Mouse (Mus musculus): ENCODE data around the gene Slc13a2. TPM values are rescaled to one million over a fixed set of nuclear protein-coding genes. Genes with fewer than 3 reads are reported as not detected.

The Slc13a2 gene
- total RNA-seq (2021), result not detected
- long read RNA-seq, experiment 1, result 0 reads
- long read RNA-seq, experiment 2, result 0 reads

DNA sequence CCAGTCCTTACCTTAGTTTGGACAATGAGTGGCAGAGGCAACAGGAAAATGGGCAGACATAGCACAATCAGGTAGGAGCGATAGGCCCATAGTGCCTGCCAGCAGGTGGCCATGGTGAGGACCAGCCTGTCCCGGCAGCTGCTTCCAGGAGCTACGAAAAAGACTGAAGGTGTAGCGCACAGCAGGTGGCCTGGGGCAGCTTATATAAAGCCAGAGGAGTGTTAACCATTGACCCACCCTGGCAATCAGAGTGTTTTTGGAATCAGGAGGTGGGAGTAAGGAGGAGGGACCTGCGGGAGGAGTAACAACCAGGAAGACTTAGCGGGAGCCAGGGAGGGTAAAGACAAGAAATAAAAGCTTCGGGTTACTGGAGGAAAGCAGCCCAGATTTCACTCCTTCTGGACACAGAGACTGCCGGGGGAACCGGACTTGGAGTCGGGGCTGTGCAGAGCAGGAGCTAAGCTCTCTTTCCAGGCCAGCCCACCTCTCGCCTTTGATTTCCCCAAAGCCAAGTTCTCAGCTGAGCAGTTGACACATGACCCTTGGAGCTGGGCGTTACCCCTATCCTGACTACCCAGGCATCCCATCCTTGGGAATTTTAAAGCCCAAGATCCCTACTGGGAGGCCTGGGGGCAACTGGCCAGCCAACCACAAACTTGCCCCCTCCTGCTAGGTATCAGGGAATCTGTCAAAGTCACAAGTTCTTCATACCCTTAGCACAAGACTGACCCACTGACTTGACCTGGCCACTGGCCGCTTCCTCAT lies at the start of gene Slc13a2:
Gene Slc13a2, minus strand, starts transcription at position 163 of the 765 bp plus-strand sequence.
- DNase-seq, result no peak

- DNase-seq, result no peak
These were observed 49.5 kb upstream of the Slc13a2 start for GRCm38 (mm10) chr11:78471326-78472103.

DNA sequence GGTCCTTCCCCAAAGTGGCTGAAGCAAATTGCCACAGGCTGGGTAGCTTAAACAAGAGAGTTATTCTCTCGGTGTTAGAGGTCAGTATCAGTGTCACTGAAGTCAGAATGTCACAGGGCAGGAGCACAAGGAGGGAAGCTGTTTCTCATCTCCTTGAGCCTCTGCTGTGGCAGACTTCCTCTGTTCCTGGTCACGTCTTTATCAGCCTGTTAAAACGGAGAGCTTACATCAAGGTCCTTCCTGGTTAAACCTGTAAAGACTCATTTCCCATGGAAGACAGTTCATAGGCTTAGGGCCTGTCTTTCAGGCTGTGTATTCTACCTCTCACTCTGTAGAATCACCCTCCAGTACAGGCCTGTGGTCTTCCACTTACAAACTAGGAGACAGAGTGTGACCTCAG lies 45.9 kb upstream of the Slc13a2 start:
- DNase-seq, result no peak

- DNase-seq, result no peak
These were observed 45.5 kb upstream of the Slc13a2 start for GRCm38 (mm10) chr11:78467515-78467914.

DNA sequence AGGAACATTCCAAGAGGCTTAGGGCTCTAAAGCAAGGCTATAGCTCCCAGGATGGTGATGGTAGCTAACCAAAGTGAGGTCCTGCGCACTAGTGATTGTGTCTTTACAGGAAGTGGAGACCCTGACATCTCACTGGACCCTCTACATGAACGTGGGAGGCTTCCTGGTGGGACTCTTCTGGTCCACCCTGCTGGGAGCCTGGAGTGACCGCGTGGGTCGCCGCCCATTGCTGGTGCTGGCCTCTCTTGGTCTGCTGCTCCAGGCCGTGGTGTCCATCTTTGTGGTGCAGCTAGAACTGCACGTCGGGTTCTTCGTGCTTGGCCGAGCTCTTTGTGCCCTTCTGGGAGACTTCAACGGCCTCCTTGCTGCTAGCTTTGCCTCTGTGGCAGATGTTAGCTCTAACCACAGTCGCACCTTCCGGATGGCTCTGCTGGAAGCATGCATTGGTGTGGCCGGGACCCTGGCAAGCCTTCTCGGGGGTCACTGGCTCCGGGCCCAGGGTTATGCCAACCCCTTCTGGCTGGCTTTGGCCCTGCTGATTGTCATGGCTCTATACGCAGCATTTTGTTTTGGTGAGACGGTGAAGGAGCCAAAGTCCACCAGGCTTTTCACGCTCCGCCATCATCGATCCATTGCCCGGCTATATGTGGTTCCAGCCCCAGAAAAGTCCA lies 44.4 kb upstream of the Slc13a2 start:
- DNase-seq, result no peak

- DNase-seq, result peak; percentile 91
These were observed 43.7 kb upstream of the Slc13a2 start, which contains the start of gene Slc46a1 for GRCm38 (mm10) chr11:78465568-78466180. Slc46a1 (plus strand) TSS chr11:78465697.

GRCm38 (mm10) chr11:78465116-78465515 lies 43.1 kb upstream of the Slc13a2 start:
- DNase-seq, result no peak

DNA sequence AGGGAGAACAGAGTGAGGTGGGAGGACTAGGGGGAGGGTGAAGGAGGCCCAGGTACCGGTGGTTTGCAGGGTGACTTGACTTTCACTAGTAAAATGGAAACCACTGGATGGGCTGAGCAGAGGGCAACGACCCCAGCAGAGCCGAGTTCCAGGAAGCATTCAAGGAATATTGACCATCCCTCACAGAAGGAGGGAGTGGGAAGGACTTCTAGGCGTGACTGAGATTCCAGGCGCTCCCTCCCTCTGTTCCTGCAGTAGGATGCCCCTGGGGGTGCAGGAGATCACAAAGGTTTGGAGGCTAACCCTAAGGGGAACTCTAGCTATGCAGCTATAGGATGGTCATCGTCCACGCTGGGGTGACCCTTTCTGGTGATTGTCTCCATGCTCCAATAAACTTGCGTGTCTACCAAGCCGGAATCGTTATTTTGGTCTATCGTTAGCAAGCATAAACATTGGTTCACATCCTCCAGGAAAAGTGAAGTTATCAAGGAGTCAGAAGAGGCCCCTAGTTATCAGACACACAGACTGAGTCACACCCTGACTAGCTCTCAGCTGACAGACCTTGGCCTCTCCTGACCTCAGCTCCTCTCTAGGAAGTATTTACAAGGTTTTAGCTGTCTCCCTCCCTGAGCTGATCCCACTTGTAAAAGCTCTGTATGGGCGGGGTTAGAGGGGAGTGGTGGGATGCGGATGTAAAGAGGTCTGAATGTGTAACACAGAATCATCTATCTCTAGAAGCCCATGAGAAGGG lies 41.4 kb upstream of the Slc13a2 start:
- no peak for DNase-seq

- no peak for DNase-seq
These were observed 40.7 kb upstream of the Slc13a2 start for GRCm38 (mm10) chr11:78462669-78463068.

GRCm38 (mm10) chr11:78461894-78462293 lies 39.9 kb upstream of the Slc13a2 start:
- no peak for DNase-seq

GRCm38 (mm10) chr11:78458740-78459139 lies 36.7 kb upstream of the Slc13a2 start:
- DNase-seq, result no peak

GRCm38 (mm10) chr11:78455308-78455707 lies 33.3 kb upstream of the Slc13a2 start:
- peak; percentile 35 for DNase-seq

DNA sequence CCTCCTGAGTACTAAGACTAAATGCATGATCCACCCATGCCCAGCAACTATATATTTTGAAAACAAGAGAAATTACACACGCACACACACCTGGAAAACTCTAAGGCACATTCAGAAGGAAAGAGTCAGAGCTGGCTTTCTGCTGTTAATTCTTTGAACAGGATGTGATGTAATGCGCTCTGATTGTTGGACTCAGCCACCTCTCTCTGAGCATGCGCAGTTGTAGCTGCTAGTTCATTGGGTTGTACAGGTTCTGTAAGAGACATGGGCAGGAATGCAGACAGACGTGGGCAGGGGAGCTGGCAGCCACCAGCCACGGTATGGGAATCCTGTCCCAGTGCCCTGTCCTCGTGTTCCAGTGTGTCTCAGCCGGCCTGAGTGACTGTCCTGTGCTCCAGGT lies 32.3 kb upstream of the Slc13a2 start:
- no peak for DNase-seq

GRCm38 (mm10) chr11:78453675-78454074 lies 31.7 kb upstream of the Slc13a2 start:
- DNase-seq, result peak; percentile 68

GRCm38 (mm10) chr11:78450337-78450736 lies 28.3 kb upstream of the Slc13a2 start:
- no peak for DNase-seq

- DNase-seq, result no peak
These were observed 26.2 kb upstream of the Slc13a2 start for GRCm38 (mm10) chr11:78448242-78448641.

DNA sequence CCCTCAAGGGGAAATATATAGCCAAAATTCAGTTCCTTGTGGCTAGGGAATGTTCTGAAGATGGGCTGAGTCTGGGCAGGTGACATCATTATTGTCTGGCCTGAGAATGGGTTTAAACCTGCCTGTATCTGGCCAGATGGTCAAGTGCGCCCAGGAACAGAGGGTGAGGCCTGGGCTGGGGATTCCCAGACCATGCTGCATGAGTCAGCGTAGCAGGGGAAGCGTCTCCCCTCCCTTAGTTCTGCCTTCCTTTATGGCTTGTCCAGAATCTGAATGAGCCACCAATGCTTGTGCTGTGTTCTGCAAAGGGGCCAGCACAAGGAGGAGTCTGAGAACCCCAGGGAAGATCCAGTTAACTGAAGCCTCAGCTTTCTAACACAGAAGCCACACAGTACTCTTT lies 25.2 kb upstream of the Slc13a2 start:
- DNase-seq, result no peak

GRCm38 (mm10) chr11:78443115-78443514 lies 21.1 kb upstream of the Slc13a2 start:
- no peak for DNase-seq

DNA sequence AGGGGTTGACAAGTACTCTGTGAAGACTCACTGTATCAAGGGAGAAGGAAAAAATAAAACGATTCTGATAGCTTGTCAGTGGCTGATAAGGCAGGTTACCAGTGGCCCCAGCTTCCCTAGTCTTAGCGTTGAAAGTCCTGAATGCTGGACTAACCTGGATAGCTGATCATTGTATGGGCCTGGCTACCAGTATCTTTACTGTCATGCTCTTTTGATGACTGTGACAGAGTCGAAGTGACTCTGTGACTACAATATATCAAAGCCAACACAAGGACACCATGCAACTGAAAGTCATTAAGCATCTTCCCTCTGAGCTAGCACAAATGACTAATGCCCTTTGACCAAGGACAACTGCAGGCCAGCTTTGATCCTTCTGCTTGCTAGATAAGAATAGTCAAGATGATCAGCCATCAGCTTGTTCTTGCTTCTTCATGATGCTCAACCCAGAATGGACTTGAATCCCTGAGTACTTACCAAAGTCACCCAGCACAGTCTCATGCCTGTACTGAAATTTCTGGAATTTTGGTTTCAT lies 16.4 kb upstream of the Slc13a2 start:
- DNase-seq, result no peak

DNA sequence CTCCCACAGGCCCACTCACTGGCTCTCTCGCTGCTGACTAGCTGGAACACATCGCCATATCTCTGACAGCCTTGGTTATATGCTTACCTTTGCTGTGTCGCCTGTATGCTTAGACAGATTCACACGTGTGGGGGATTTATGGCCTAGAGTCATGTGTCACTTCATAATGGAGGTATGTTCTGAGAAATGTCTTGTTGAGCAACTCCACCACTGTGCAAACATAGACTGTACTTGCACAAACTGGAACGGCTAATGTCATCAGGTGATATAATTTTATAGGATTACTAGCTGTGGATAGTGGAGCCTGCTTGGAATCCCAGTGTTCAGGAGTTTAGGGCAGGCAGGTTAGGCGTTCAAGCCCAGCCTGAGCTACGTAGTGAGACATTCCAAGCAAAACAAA lies 15.2 kb upstream of the Slc13a2 start:
- no peak for DNase-seq

DNA sequence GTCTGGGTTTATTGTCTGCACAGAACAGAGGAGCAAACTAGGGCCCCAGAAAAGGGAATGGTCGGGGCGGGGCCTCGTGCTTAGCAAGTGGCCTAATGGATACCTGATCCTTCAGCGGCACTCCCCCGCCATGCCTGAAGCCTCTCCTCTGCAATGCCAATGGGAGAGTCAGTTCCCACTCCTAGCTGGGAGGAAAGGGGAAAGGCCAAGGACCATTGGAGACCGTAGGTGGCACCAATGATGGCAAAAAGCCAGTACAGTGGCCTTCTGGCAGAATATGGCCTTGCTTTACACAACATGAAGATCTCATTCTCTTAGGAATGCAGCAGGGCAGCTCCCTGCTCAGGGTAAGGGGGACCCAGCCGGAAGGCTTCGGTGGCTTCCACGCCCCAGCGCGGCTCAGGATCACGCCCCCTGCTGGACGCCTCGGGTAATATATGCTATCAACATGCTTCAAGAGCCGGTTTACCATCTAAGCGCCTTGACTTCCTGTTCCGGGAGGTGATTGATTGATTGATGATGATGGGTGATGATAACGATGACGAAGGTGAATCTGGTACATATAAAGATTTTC lies 13.8 kb upstream of the Slc13a2 start:
- peak; percentile 45 for DNase-seq

Data from gastrocnemius, postnatal 10 days (tissue).